Mouse (Mus musculus) CH12.LX (cell line): ENCODE data around the gene B230217C12Rik.

Experiments
- CHD1 ChIP-seq: IDR thresholded peaks from 2 replicates; pipeline ENCODE4 v1.6.1; 2012; ENCODE audit warnings: low read depth, low read length, improper control_type of control experiment, inconsistent platforms
- CHD2 ChIP-seq: IDR thresholded peaks from 2 replicates; pipeline ENCODE4 v1.6.1; 2011; ENCODE audit warnings: low read length, improper control_type of control experiment
- CTCF ChIP-seq, 2 experiments: IDR thresholded peaks in 1 of 2; conservative IDR thresholded peaks in 1 of 2; 2 replicates each; pipeline ENCODE4 v1.5.1; 2011 to 2012; ENCODE audit warnings: low read depth in 2 of 2, low read length in 2 of 2, improper control_type of control experiment in 1 of 2, inconsistent platforms in 1 of 2, mild to moderate bottlenecking in 1 of 2, moderate library complexity in 1 of 2
- ETS1 ChIP-seq: conservative IDR thresholded peaks from 2 replicates; pipeline ENCODE4 v1.6.1; 2012; ENCODE audit warnings: low read depth, mild to moderate bottlenecking, inconsistent platforms, low read length, improper control_type of control experiment, moderate library complexity
- HCFC1 ChIP-seq: IDR thresholded peaks from 2 replicates; pipeline ENCODE4 v1.6.1; 2012; ENCODE audit warnings: low read depth, mild to moderate bottlenecking, inconsistent platforms, low read length, improper control_type of control experiment
- KAT2A ChIP-seq: IDR thresholded peaks from 2 replicates; pipeline ENCODE4 v1.6.1; 2012; ENCODE audit warnings: low read length, improper control_type of control experiment, inconsistent platforms; ENCODE audit not compliant: insufficient replicate concordance
- MAFK ChIP-seq: IDR thresholded peaks from 2 replicates; pipeline ENCODE4 v1.6.1; 2011; ENCODE audit warnings: low read length, improper control_type of control experiment; ENCODE audit not compliant: insufficient replicate concordance
- NELFE ChIP-seq: IDR thresholded peaks from 2 replicates; pipeline ENCODE4 v1.6.1; 2011; ENCODE audit warnings: low read depth, low read length, improper control_type of control experiment
- POLR2A ChIP-seq: IDR thresholded peaks from 2 replicates; pipeline ENCODE4 v1.6.1; 2011; ENCODE audit warnings: low read depth, mild to moderate bottlenecking, improper control_type of control experiment, low read length
- RAD21 ChIP-seq: IDR thresholded peaks from 2 replicates; pipeline ENCODE4 v1.6.1; 2011; ENCODE audit warnings: low read depth, mild to moderate bottlenecking, low read length, improper control_type of control experiment, moderate library complexity
- RCOR1 ChIP-seq: conservative IDR thresholded peaks from 2 replicates; pipeline ENCODE4 v1.6.1; 2012; ENCODE audit warnings: low read depth, mild to moderate bottlenecking, inconsistent platforms, low read length, improper control_type of control experiment
- ZC3H11A ChIP-seq: IDR thresholded peaks from 2 replicates; pipeline ENCODE4 v1.6.1; 2012; ENCODE audit warnings: low read depth, mild to moderate bottlenecking, inconsistent platforms, low read length, improper control_type of control experiment
- ZKSCAN1 ChIP-seq: IDR thresholded peaks from 2 replicates; pipeline ENCODE4 v1.6.1; 2012; ENCODE audit warnings: low read depth, inconsistent platforms, low read length, improper control_type of control experiment, borderline replicate concordance

GRCm38 (mm10) chr11:97797369-97798082 is 43.1 kb upstream of the B230217C12Rik start:
- no peak for TF ChIP-seq CTCF (conservative IDR thresholded peaks at IDR 0.05 in 1 of 2, IDR thresholded peaks at IDR 0.05 in 1 of 2; ENCODE audit: low read depth in 2 of 2, low read length in 2 of 2)
- no peak for TF ChIP-seq POLR2A
- no peak for TF ChIP-seq KAT2A
- TF ChIP-seq ETS1 = no peak
- TF ChIP-seq RCOR1 = no peak
- no peak for TF ChIP-seq CHD2
- no peak for TF ChIP-seq NELFE
- no peak for TF ChIP-seq CHD1
- TF ChIP-seq ZKSCAN1 = no peak
- TF ChIP-seq RAD21 = no peak
- no peak for TF ChIP-seq MAFK
- TF ChIP-seq ZC3H11A = no peak
- no peak for TF ChIP-seq HCFC1
